Mouse (Mus musculus): Measurements from ENCODE around the gene Aicda.

- TF ChIP-seq IRF4 (IDR thresholded peaks at IDR 0.05; ENCODE audit: low read depth, low read length) (no peak), ZNF384 (IDR thresholded peaks at IDR 0.05; ENCODE audit: low read depth, low read length) (no peak; the same call in 1 of the 2 replicates)
These were observed 45.6 kb downstream of the Aicda start for GRCm38 (mm10) chr6:122599054-122599737.

Measured in CH12.LX (cell line).